Mouse (Mus musculus): ENCODE measurements at regions not wholly inside any gene's neighbourhood (a gene's known extent, or its start where the extent isn't known, plus 50 kb on each side); places are given as distances from the start of the nearest gene placed in this dataset.

DNA sequence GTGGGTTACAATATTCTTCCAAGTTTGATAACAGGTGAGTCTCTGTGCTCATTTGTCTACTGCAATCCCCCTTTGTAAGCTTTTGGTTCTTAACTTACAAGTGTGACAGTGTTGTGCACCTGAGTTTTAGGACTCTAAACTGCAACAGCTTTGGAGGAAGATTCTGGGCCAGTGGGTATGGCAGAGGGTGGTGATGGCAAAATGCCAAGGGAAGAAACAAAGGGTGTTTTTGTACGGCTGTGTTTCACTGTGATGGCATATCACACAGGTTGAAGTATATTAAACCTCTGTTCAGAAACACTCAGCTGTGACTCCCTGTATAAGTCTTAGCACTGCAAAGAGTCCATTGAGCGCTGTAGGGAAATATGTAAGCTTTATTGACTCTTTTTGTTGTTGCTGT is 140.7 kb downstream of the Dad1 start:
- TF ChIP-seq CTCF (IDR thresholded peaks at IDR 0.05; ENCODE audit: low read depth) (no peak), EP300 (IDR thresholded peaks at IDR 0.05; ENCODE audit: low read depth) (no peak)

Data from heart, postnatal 0 days (tissue).